Mouse (Mus musculus) erythroblast, embryonic 14.5 days (primary cell): ENCODE results near the gene Stx8.

Source experiments
- GATA1 ChIP-seq: IDR thresholded peaks from 2 replicates; pipeline ENCODE4 v1.6.1; 2012; ENCODE audit warnings: low read length, inconsistent platforms, mixed read lengths
- TAL1 ChIP-seq: IDR thresholded peaks from 3 replicates; pipeline ENCODE4 v1.6.1; 2012; ENCODE audit warnings: low read length, inconsistent platforms, mixed read lengths

DNA sequence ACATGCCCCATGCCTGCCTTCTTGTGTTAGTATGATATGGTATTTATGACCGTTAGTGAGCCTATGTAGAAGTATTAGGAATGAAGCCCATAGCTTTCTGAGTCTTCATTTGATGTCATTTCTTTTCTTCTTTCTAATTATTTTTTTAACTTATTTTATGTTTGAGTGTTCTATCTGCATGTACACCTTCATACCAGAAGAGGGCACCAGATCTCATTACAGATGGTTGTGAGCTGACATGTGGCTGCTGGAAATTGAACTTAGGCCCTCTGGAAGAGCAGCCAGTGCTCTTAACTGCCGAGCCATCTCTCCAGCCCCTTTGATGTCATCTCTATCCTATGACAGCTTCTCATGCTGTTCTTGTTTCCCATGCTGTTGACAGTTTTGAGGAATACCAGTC lies 115.0 kb downstream of the Stx8 start:
- TF ChIP-seq GATA1 (no peak), TAL1 (no peak)
